Mouse (Mus musculus) heart, embryonic 11.5 days (tissue): ENCODE measurements around the gene Cd80. TPM values are rescaled to one million over a fixed set of nuclear protein-coding genes. Genes with fewer than 3 reads are reported as not detected.

Experiments used
- ATAC-seq: fragments of 200-750 bp; cut with Nextera tagmentation; replicated peaks from 2 replicates; pipeline ENCODE4 v1.8.0; 2017; ENCODE audit warnings: moderate library complexity; ENCODE audit not compliant: insufficient number of reproducible peaks, low FRiP score, low TSS enrichment
- H3K27ac ChIP-seq: fragments of 300-500 bp; sonication (generic); 2 replicates; pipeline ENCODE4 v1.5.1; 2014; ENCODE audit warnings: mild to moderate bottlenecking, low read depth, low read length
- H3K27me3 ChIP-seq: fragments of 300-500 bp; sonication (generic); 2 replicates; pipeline ENCODE4 v1.6.1; 2014; ENCODE audit warnings: mild to moderate bottlenecking, low read length, mixed read lengths; ENCODE audit not compliant: control insufficient read depth, insufficient read depth
- H3K36me3 ChIP-seq: fragments of 300-500 bp; sonication (generic); 2 replicates; pipeline ENCODE4 v1.6.1; 2014; ENCODE audit warnings: mild to moderate bottlenecking, low read length, moderate library complexity, mixed read lengths; ENCODE audit not compliant: control insufficient read depth, insufficient read depth
- H3K4me1 ChIP-seq: fragments of 300-500 bp; sonication (generic); 2 replicates; pipeline ENCODE4 v1.6.1; 2014; ENCODE audit warnings: low read length; ENCODE audit not compliant: control insufficient read depth, insufficient read depth
- H3K4me2 ChIP-seq: fragments of 300-500 bp; sonication (generic); 2 replicates; pipeline ENCODE4 v1.6.1; 2014; ENCODE audit warnings: mild to moderate bottlenecking, moderate library complexity
- H3K4me3 ChIP-seq: fragments of 300-500 bp; sonication (generic); 2 replicates; pipeline ENCODE4 v1.5.1; 2014; ENCODE audit warnings: low read depth, low read length
- H3K9ac ChIP-seq: fragments of 300-500 bp; sonication (generic); 2 replicates; pipeline ENCODE4 v1.6.1; 2014; ENCODE audit warnings: mild to moderate bottlenecking, low read depth, low read length, moderate library complexity
- H3K9me3 ChIP-seq: fragments of 300-500 bp; sonication (generic); replicated peaks from 2 replicates; pipeline ENCODE4 v1.6.1; 2016; ENCODE audit warnings: low read length; ENCODE audit not compliant: control insufficient read depth
- WGBS: fragments of 180-500 bp; shearing (Covaris S2); extraction: QIAGEN DNeasy Blood & Tissue Kit; methylation state at CpG from one replicate; pipeline ENCODE4 v1.1.7; 2014; ENCODE audit not compliant: insufficient replicate concordance; 5-methylcytosine and 5-hydroxymethylcytosine counted together
- polyA plus RNA-seq: library from polyadenylated mRNA; unstranded; fragments of >200 nt; fragmentation: Nextera tagmentation; extraction: Ambion mirVana; gene quantifications from 2 replicates; pipeline ENCODE4 v1.2.1, GENCODE M21; 2014

The Cd80 gene
- polyA plus RNA-seq, 1 experiment from 2014 or later: 0.80 TPM

- Histone ChIP-seq H3K27ac (peak within 1 kb of the TSS; percentile 93), H3K27me3 (no peaks in the 10 kb centered on the region), H3K9me3 (no peaks in the 10 kb centered on the region), H3K36me3 (peaks cover 5% of the 10 kb centered on the region), H3K4me1 (no peaks in the 10 kb centered on the region), H3K4me2 (peak within 1 kb of the TSS; percentile 91), H3K4me3 (peak within 1 kb of the TSS; percentile 59), H3K9ac (peak within 1 kb of the TSS; percentile 96)
- 3% methylated on average over 57 of the region's 61 CpGs for WGBS
- ATAC-seq: peak; percentile 96
Measured at GRCm38 (mm10) chr16:38452442-38453202, 2.7 kb upstream of the Cd80 start, which contains the start of gene Adprh. Gene Adprh (minus strand): TSS chr16:38452703.

GRCm38 (mm10) chr16:38453203-38453553 lies 2.2 kb upstream of the Cd80 start:
- peaks cover 4% of the 10 kb centered on the region; the same call in 1 of the 2 replicates for H3K36me3 ChIP-seq
- no peaks in the 10 kb centered on the region for H3K27me3 ChIP-seq
- no peaks in the 10 kb centered on the region for H3K4me1 ChIP-seq
- no peaks in the 10 kb centered on the region for H3K9me3 ChIP-seq
- H3K4me2 ChIP-seq: peak overlapping the region; percentile 91
- H3K9ac ChIP-seq: peak overlapping the region; percentile 96
- peak overlapping the region; percentile 93 for H3K27ac ChIP-seq
- WGBS: 33% methylated on average over 3 of the region's 3 CpGs
- peak overlapping the region; percentile 59 for H3K4me3 ChIP-seq
- no peak for ATAC-seq

GRCm38 (mm10) chr16:38453952-38454351 lies 1.4 kb upstream of the Cd80 start:
- Histone ChIP-seq H3K27ac (no peak overlapping the region), H3K9ac (no peak overlapping the region), H3K9me3 (no peaks in the 10 kb centered on the region), H3K4me3 (no peak overlapping the region), H3K27me3 (no peaks in the 10 kb centered on the region), H3K36me3 (peaks cover 3% of the 10 kb centered on the region; the same call in 1 of the 2 replicates), H3K4me2 (no peak overlapping the region), H3K4me1 (no peaks in the 10 kb centered on the region)
- WGBS: 71% methylated on average over 4 of the region's 4 CpGs
- no peak for ATAC-seq

- Histone ChIP-seq H3K27ac (no peak overlapping the region), H3K4me1 (no peaks in the 10 kb centered on the region), H3K9ac (no peak overlapping the region), H3K9me3 (no peaks in the 10 kb centered on the region), H3K36me3 (peaks cover 2% of the 10 kb centered on the region; the same call in 1 of the 2 replicates), H3K4me3 (no peak overlapping the region), H3K4me2 (no peak overlapping the region), H3K27me3 (no peaks in the 10 kb centered on the region)
- 69% methylated on average over 11 of the region's 11 CpGs for WGBS
- ATAC-seq: no peak
Measured at GRCm38 (mm10) chr16:38454533-38455254, 667 bp upstream of the Cd80 start.

GRCm38 (mm10) chr16:38456812-38457567 lies 1.6 kb downstream of the Cd80 start:
- Histone ChIP-seq H3K4me1 (no peaks in the 10 kb centered on the region), H3K9me3 (no peaks in the 10 kb centered on the region), H3K27me3 (no peaks in the 10 kb centered on the region), H3K4me3 (no peak overlapping the region), H3K9ac (no peak overlapping the region), H3K27ac (no peak overlapping the region), H3K36me3 (no peaks in the 10 kb centered on the region), H3K4me2 (no peak overlapping the region)
- no peak for ATAC-seq
- 56% methylated on average over 11 of the region's 11 CpGs for WGBS

GRCm38 (mm10) chr16:38458600-38459280 lies 3.4 kb downstream of the Cd80 start:
- no peak for ATAC-seq
- 61% methylated on average over 6 of the region's 6 CpGs for WGBS
- H3K9ac ChIP-seq: no peak overlapping the region
- H3K9me3 ChIP-seq: no peaks in the 10 kb centered on the region
- no peak overlapping the region for H3K4me2 ChIP-seq
- no peak overlapping the region for H3K4me3 ChIP-seq
- no peaks in the 10 kb centered on the region for H3K4me1 ChIP-seq
- H3K27ac ChIP-seq: no peak overlapping the region
- no peaks in the 10 kb centered on the region for H3K27me3 ChIP-seq
- no peaks in the 10 kb centered on the region for H3K36me3 ChIP-seq

GRCm38 (mm10) chr16:38459990-38460389 lies 4.6 kb downstream of the Cd80 start:
- Histone ChIP-seq H3K9me3 (no peaks in the 10 kb centered on the region), H3K27ac (no peak overlapping the region), H3K4me1 (no peaks in the 10 kb centered on the region), H3K4me2 (no peak overlapping the region), H3K27me3 (no peaks in the 10 kb centered on the region), H3K36me3 (no peaks in the 10 kb centered on the region), H3K9ac (no peak overlapping the region), H3K4me3 (no peak overlapping the region)
- WGBS: 86% methylated on average over 4 of the region's 4 CpGs
- ATAC-seq: no peak

GRCm38 (mm10) chr16:38461749-38462148 lies 6.4 kb downstream of the Cd80 start:
- no peak for ATAC-seq
- Histone ChIP-seq H3K4me1 (no peaks in the 10 kb centered on the region), H3K4me2 (no peak overlapping the region), H3K4me3 (no peak overlapping the region), H3K27ac (no peak overlapping the region), H3K36me3 (no peaks in the 10 kb centered on the region), H3K27me3 (no peaks in the 10 kb centered on the region), H3K9me3 (no peaks in the 10 kb centered on the region), H3K9ac (no peak overlapping the region)
- 77% methylated on average over 8 of the region's 8 CpGs for WGBS
